Mouse (Mus musculus): ENCODE measurements at regions not wholly inside any gene's neighbourhood (a gene's known extent, or its start where the extent isn't known, plus 50 kb on each side); places are given as distances from the start of the nearest gene placed in this dataset.

DNA sequence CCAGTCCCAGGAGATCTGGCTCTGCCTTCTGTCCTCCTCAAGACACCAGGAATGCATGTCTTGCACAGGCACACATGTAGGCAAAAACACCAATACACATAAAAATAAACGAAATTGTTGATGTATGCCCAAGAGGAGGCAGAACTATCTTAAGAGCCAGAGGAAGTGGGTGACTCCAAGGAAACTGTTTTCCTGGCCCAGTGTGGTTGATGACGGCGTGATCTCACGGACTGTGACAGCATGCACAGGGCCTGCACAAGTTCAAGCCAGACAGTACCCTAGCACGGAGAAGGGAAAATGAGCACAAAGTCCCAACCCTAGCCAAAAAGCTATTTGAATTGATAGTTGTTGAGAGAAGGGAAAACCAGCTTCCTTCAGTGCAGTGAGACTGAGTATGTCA, 138.1 kb downstream of the Psat1 start:
- TF ChIP-seq CTCF (IDR thresholded peaks at IDR 0.05; ENCODE audit: low read depth), result no peak
- Histone ChIP-seq H3K27me3 (ENCODE audit: insufficient read depth, low read length) (no peaks in the 10 kb centered on the region), H3K9ac (no peak overlapping the region), H3K36me3 (ENCODE audit: insufficient read depth) (no peaks in the 10 kb centered on the region), H3K4me1 (ENCODE audit: insufficient read depth) (no peaks in the 10 kb centered on the region), H3K4me3 (ENCODE audit: low read depth, low read length) (no peak overlapping the region), H3K4me2 (ENCODE audit: low read depth) (no peak overlapping the region), H3K27ac (ENCODE audit: low read depth, low read length) (no peak overlapping the region), H3K9me3 (ENCODE audit: low read length) (no peaks in the 10 kb centered on the region)
- WGBS, result 90% methylated on average over 5 of the region's 5 CpGs
- DNase-seq, result no peak
- no peak for ATAC-seq

DNA sequence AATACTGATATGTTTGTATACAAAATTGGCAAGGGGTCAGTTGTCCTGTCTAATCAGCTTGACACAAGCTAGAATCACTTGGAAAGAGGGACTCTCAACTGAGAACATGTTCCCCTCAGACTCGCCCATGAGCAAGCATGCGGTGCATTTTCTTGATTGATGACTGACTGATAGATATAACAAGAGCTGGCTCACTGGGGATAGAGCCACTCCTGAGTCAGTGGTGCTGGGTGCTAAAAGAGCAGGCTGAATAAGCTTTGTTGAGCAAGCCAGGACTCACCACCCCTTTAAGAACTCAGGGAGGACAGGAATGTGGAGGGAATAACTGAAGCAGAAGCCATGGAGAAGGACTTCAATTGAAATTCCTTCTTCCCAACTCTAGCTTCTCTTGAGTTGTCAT, 139.5 kb downstream of the Psat1 start:
- Histone ChIP-seq H3K9ac (no peak overlapping the region), H3K36me3 (ENCODE audit: insufficient read depth) (no peaks in the 10 kb centered on the region), H3K27ac (ENCODE audit: low read depth, low read length) (no peak overlapping the region), H3K4me1 (ENCODE audit: insufficient read depth) (no peaks in the 10 kb centered on the region), H3K4me2 (ENCODE audit: low read depth) (no peak overlapping the region), H3K4me3 (ENCODE audit: low read depth, low read length) (no peak overlapping the region), H3K9me3 (ENCODE audit: low read length) (no peaks in the 10 kb centered on the region), H3K27me3 (ENCODE audit: insufficient read depth, low read length) (no peaks in the 10 kb centered on the region)
- DNase-seq (no peak), ATAC-seq (no peak)
- 100% methylated on average over 2 of the region's 2 CpGs for WGBS
- TF ChIP-seq CTCF (IDR thresholded peaks at IDR 0.05; ENCODE audit: low read depth), result no peak

DNA sequence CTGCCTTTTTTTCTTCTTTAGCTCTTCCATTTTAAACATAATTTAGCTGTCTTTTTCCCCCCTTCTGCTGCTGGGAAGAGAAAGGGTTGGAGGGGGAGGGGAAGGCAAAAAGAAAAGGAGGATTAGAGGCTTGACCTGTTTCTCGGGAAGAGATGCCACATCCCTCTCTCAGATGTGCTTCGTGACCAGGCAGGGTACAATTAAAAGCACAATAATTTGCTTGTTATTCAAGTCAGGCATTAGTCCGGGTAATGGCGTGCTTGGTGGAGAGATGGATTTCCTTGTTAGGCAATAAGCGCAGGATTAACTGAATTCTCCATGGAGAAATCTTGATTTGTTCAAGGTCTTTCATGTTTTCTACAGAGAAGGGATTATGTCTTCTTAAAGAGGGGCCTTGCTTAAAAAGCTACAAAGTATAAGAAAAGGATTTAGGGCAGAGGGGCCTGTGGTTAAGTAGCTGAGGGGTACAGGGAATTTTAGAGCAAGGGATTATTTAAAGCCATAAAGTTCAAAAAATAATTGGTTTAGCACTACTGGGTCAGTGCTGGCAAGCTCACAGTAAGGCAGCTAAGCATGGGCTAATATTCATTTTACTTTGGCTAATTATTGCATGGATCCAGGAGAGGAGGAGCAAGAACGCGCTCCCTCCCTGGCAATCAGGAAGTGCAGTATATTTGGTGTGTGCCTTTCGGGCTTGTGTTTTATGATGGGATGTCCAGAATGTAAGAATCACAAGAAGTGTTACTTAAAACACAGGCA, 143.8 kb downstream of the Psat1 start:
- ATAC-seq, result peak; percentile 17; the same call in 1 of the 2 replicates
- H3K4me1 ChIP-seq (ENCODE audit: insufficient read depth), result peaks cover 15% of the 10 kb centered on the region; the same call in 1 of the 2 replicates
- H3K27ac ChIP-seq (ENCODE audit: low read depth, low read length), result peak overlapping the region; percentile 54
- no peak overlapping the region for H3K4me3 ChIP-seq (ENCODE audit: low read depth, low read length)
- no peak overlapping the region for H3K9ac ChIP-seq
- peak; percentile 41 for DNase-seq
- WGBS, result 13% methylated on average over 8 of the region's 8 CpGs
- H3K27me3 ChIP-seq (ENCODE audit: insufficient read depth, low read length), result no peaks in the 10 kb centered on the region
- no peak for TF ChIP-seq CTCF (IDR thresholded peaks at IDR 0.05; ENCODE audit: low read depth)
- H3K4me2 ChIP-seq (ENCODE audit: low read depth), result no peak overlapping the region
- no peaks in the 10 kb centered on the region for H3K36me3 ChIP-seq (ENCODE audit: insufficient read depth)
- no peaks in the 10 kb centered on the region for H3K9me3 ChIP-seq (ENCODE audit: low read length)

DNA sequence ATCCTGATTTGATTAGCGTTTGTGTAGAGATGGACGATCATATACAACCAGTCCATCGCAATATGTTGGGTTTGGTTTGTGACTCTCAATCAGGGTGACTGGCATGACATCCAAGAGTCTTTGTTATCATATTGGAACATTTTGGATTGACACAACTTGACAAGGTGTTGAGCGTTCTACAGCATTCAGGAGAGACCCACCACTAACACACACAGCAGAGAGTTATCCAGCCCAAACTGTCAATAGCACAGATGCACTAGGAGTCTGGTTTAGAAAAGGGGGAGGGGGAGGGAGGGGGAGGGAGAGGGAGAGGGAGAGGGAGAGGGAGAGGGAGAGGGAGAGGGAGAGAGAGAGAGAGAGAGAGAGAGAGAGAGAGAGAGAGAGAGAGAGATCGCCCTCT, 144.5 kb downstream of the Psat1 start:
- no peak overlapping the region for H3K4me3 ChIP-seq (ENCODE audit: low read depth, low read length)
- peaks cover 15% of the 10 kb centered on the region; the same call in 1 of the 2 replicates for H3K4me1 ChIP-seq (ENCODE audit: insufficient read depth)
- no peak overlapping the region; the same call in 1 of the 2 replicates for H3K9ac ChIP-seq
- no peaks in the 10 kb centered on the region for H3K9me3 ChIP-seq (ENCODE audit: low read length)
- WGBS, result 23% methylated on average over 5 of the region's 5 CpGs
- DNase-seq, result no peak
- H3K27me3 ChIP-seq (ENCODE audit: insufficient read depth, low read length), result no peaks in the 10 kb centered on the region
- no peaks in the 10 kb centered on the region for H3K36me3 ChIP-seq (ENCODE audit: insufficient read depth)
- peak overlapping the region; percentile 54; the same call in 1 of the 2 replicates for H3K4me2 ChIP-seq (ENCODE audit: low read depth)
- ATAC-seq, result no peak
- H3K27ac ChIP-seq (ENCODE audit: low read depth, low read length), result no peak overlapping the region
- no peak for TF ChIP-seq CTCF (IDR thresholded peaks at IDR 0.05; ENCODE audit: low read depth)

DNA sequence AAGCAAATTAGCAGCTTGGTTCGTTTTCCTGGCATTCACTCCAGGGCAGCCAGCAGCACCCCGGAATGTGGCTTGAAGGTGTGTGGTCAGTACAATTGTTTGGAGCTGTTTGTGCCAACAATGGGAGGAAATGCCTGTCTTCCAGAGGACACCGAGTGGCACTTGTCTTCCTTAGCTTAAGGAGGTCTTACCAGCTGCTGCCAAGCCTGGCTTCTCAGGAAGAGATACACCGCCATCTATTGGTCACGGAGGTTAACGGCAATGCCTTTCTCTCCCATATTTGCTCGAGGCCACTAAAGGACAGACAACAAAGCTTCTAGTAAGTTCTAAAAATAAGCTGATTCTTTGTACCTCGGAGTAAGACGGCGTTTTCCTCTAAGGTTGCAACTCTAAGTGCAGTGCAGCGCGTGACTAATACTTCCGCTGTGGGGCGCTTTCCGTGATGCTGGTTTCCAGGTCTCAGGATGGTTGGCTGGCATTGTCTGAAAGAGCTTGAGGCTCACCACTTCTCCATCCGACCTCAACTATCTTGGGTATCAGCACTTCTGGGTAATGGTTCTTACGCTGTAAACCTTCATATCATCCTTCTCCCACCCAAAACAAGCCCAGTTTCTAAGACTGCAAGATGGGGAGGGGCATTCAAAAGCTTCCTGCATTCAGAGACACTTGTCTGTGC, 145.2 kb downstream of the Psat1 start:
- ATAC-seq (peak; percentile 90), DNase-seq (peak; percentile 95)
- 3% methylated on average over 17 of the region's 17 CpGs for WGBS
- Histone ChIP-seq H3K9ac (peak overlapping the region; percentile 39; the same call in 1 of the 2 replicates), H3K36me3 (ENCODE audit: insufficient read depth) (no peaks in the 10 kb centered on the region), H3K4me3 (ENCODE audit: low read depth, low read length) (peak overlapping the region; percentile 36), H3K4me1 (ENCODE audit: insufficient read depth) (peaks cover 15% of the 10 kb centered on the region; the same call in 1 of the 2 replicates), H3K27ac (ENCODE audit: low read depth, low read length) (peak overlapping the region; percentile 64), H3K9me3 (ENCODE audit: low read length) (no peaks in the 10 kb centered on the region), H3K4me2 (ENCODE audit: low read depth) (peak overlapping the region; percentile 54), H3K27me3 (ENCODE audit: insufficient read depth, low read length) (no peaks in the 10 kb centered on the region)
- peak; percentile 96 for TF ChIP-seq CTCF (IDR thresholded peaks at IDR 0.05; ENCODE audit: low read depth)

DNA sequence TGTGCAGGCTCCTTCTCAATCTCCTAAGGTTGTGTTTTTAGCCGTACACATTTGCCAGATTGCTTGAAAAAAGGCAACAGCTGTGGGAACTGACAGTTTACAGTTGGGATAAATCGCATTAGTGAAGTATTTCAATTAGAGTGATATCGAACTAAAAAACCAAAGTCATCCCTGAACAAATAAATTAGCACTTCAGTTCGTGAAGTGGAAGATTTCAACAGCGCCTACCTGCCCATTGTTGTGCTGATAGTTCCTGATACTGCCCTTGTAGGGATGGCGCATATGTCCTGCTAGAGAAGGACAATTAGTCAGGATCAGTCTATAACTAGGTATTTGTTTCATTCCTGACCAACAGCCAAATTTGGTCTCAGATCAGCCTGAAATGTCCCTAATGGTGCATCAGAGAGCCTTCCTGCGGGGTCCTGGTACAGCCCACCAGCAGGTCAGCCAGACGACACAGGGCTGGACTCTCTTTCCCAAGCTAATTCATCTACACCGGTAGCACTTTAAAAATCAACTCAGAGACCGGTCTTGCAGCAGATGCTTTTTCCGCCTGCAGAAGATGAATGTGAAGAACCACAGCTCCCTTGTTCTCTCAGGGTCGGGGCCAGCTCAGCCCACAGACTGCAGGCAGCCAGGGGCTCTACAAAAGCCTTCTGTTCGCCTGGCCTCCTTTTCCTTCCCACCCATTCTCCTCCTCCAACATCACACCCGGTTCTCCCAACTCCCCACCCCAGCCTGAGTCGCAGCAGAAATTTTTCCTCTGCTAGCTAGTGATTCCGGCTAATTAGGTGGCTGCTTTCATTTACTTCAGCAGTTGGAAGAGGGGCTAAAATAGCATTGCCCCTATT, 146.1 kb downstream of the Psat1 start:
- ATAC-seq, result peak; percentile 88
- WGBS, result 9% methylated on average over 16 of the region's 16 CpGs
- Histone ChIP-seq H3K4me2 (ENCODE audit: low read depth) (peak overlapping the region; percentile 54), H3K9ac (peak overlapping the region; percentile 39), H3K9me3 (ENCODE audit: low read length) (no peaks in the 10 kb centered on the region), H3K4me3 (ENCODE audit: low read depth, low read length) (peak overlapping the region; percentile 36), H3K27ac (ENCODE audit: low read depth, low read length) (peak overlapping the region; percentile 64), H3K4me1 (ENCODE audit: insufficient read depth) (peaks cover 15% of the 10 kb centered on the region; the same call in 1 of the 2 replicates), H3K36me3 (ENCODE audit: insufficient read depth) (no peaks in the 10 kb centered on the region), H3K27me3 (ENCODE audit: insufficient read depth, low read length) (no peaks in the 10 kb centered on the region)
- peak; percentile 80 for DNase-seq
- TF ChIP-seq CTCF (IDR thresholded peaks at IDR 0.05; ENCODE audit: low read depth), result no peak
